14 mouse cellular contexts compared by ENCODE assay signal in genomic region chr3:142113208-142113607, GRCm38 (mm10). TPM values are rescaled to one million over a fixed set of nuclear protein-coding genes. Genes with fewer than 3 reads are reported as not detected.
"Had no signal": no experiment of that assay in that cellular context is flagged by ENCODE, and none has a peak within 500 bp of the region (broad histone marks: within the 10 kb centered on the region; RNA-seq: fewer than 3 reads in every experiment).

No protein-coding gene starts in this region.

- H3K36me3 ChIP-seq: limb, embryonic 13.5 days; midbrain, embryonic 12.5 days; neural tube, embryonic 15.5 days had no signal

- DNase-seq: kidney, adult 18-20 months; lung, adult 18-20 months; right cerebral cortex, adult 18-20 months; right cerebral cortex, postnatal 25 days; thymus, postnatal 36 days had no signal

- H3K27me3 ChIP-seq: neural tube, embryonic 15.5 days had no signal

- H3K9me3 ChIP-seq: limb, embryonic 13.5 days; midbrain, embryonic 12.5 days; neural tube, embryonic 15.5 days had no signal

- H3K4me1 ChIP-seq: midbrain, embryonic 12.5 days had no signal

- H3K27ac ChIP-seq: layer of hippocampus, adult 2 months; limb, embryonic 13.5 days; liver, embryonic 14.5 days; midbrain, embryonic 12.5 days; neural tube, embryonic 15.5 days had no signal

- H3K4me3 ChIP-seq: layer of hippocampus, adult 2 months; limb, embryonic 13.5 days; midbrain, embryonic 12.5 days; myocyte; neural tube, embryonic 15.5 days had no signal

- H3K4me2 ChIP-seq: limb, embryonic 13.5 days; midbrain, embryonic 12.5 days; neural tube, embryonic 15.5 days had no signal

- H3K9ac ChIP-seq: limb, embryonic 13.5 days; liver, embryonic 14.5 days; midbrain, embryonic 12.5 days; neural tube, embryonic 15.5 days had no signal

RNA-seq across cellular contexts. Expression of gene Bmpr1b, which starts 56.0 kb away (rescaled TPM):
- total RNA-seq: liver, adult 2 months; megakaryocyte-erythroid progenitor cell, adult 5-6 weeks had no signal
- polyA plus RNA-seq: liver, adult 2 months; small intestine, adult 2 months had no signal
